Comparison of ENCODE assay signal across 22 mouse cellular contexts in genomic region chr2:61754989-61755388, GRCm38 (mm10). TPM values are rescaled to one million over a fixed set of nuclear protein-coding genes. Genes with fewer than 3 reads are reported as not detected.
"Had no signal": no experiment of that assay in that cellular context is flagged by ENCODE, and none has a peak within 500 bp of the region (broad histone marks: within the 10 kb centered on the region; RNA-seq: fewer than 3 reads in every experiment).

No protein-coding gene starts in this region.

- ATAC-seq: intestine, postnatal 0 days; midbrain, embryonic 13.5 days had no signal

- H3K9me3 ChIP-seq: limb, embryonic 12.5 days; limb, embryonic 15.5 days; midbrain, embryonic 13.5 days; neural tube, embryonic 12.5 days; neural tube, embryonic 15.5 days had no signal

- H3K36me3 ChIP-seq: limb, embryonic 12.5 days; limb, embryonic 15.5 days; midbrain, embryonic 13.5 days; neural tube, embryonic 12.5 days; neural tube, embryonic 15.5 days had no signal

- DNase-seq: kidney, adult 2 months; kidney, postnatal 25 days; layer of hippocampus, adult 9-11 months; left cerebral cortex, postnatal 4 days; lung, adult 18-20 months; retina, postnatal 1 day; thymus, postnatal 25 days had no signal

- H3K27me3 ChIP-seq: limb, embryonic 12.5 days; limb, embryonic 15.5 days; midbrain, embryonic 13.5 days; neural tube, embryonic 12.5 days; neural tube, embryonic 15.5 days had no signal

- H3K4me2 ChIP-seq: limb, embryonic 12.5 days; limb, embryonic 15.5 days; liver, embryonic 11.5 days; midbrain, embryonic 13.5 days; neural tube, embryonic 12.5 days; neural tube, embryonic 15.5 days had no signal

- H3K9ac ChIP-seq: limb, embryonic 12.5 days; limb, embryonic 15.5 days; liver, embryonic 14.5 days; midbrain, embryonic 13.5 days; neural tube, embryonic 12.5 days; neural tube, embryonic 15.5 days had no signal

- H3K27ac ChIP-seq: kidney, postnatal 0 days; layer of hippocampus, adult 2 months; limb, embryonic 12.5 days; limb, embryonic 15.5 days; liver, embryonic 14.5 days; macrophage; midbrain, embryonic 13.5 days; neural tube, embryonic 12.5 days; neural tube, embryonic 15.5 days; stomach, postnatal 0 days had no signal

- H3K4me3 ChIP-seq: layer of hippocampus, adult 2 months; limb, embryonic 12.5 days; limb, embryonic 15.5 days; midbrain, embryonic 13.5 days; neural tube, embryonic 12.5 days; neural tube, embryonic 15.5 days had no signal

- H3K4me1 ChIP-seq: limb, embryonic 12.5 days; limb, embryonic 15.5 days; midbrain, embryonic 13.5 days; neural tube, embryonic 12.5 days; neural tube, embryonic 15.5 days had no signal

RNA-seq across cellular contexts. Expression of gene Tbr1, which starts 47.7 kb away (rescaled TPM):
- polyA plus RNA-seq: intestine, postnatal 0 days; large intestine, adult 2 months; macrophage; small intestine, adult 2 months; stomach, embryonic 14.5 days; stomach, postnatal 0 days had no signal
